Mouse (Mus musculus) hindbrain, postnatal 0 days (tissue): ENCODE results near the gene Kcnq5. TPM values are rescaled to one million over a fixed set of nuclear protein-coding genes. Genes with fewer than 3 reads are reported as not detected.

ENCODE experiments used
- ATAC-seq: fragments of 200-750 bp; cut with Nextera tagmentation; 2 replicates; pipeline ENCODE4 v1.8.0; 2017; ENCODE audit warnings: mild to moderate bottlenecking, moderate TSS enrichment, moderate library complexity
- DNase-seq: peaks from one replicate; pipeline ENCODE4 v3.0.0-alpha.2; 2015; ENCODE audit warnings: low spot score
- H3K27ac ChIP-seq: fragments of 300-500 bp; sonication (generic); 2 replicates; pipeline ENCODE4 v1.5.1; 2014; ENCODE audit warnings: mild to moderate bottlenecking
- H3K27me3 ChIP-seq: fragments of 300-500 bp; sonication (generic); 2 replicates; pipeline ENCODE4 v1.6.1; 2014; ENCODE audit warnings: low read length, mixed read lengths; ENCODE audit not compliant: insufficient read depth
- H3K36me3 ChIP-seq: fragments of 300-500 bp; sonication (generic); 2 replicates; pipeline ENCODE4 v1.6.1; 2014; ENCODE audit warnings: low read length, mixed read lengths; ENCODE audit not compliant: insufficient read depth
- H3K4me1 ChIP-seq: fragments of 300-500 bp; sonication (generic); 2 replicates; pipeline ENCODE4 v1.6.1; 2014; ENCODE audit warnings: antibody characterized with exemption, low read length, mixed read lengths; ENCODE audit not compliant: insufficient read depth
- H3K4me2 ChIP-seq: fragments of 300-500 bp; sonication (generic); 2 replicates; pipeline ENCODE4 v1.6.1; 2014; ENCODE audit warnings: low read depth, mild to moderate bottlenecking, low read length, moderate library complexity, mixed read lengths
- H3K4me3 ChIP-seq: fragments of 300-500 bp; sonication (generic); 2 replicates; pipeline ENCODE4 v1.5.1; 2014; ENCODE audit warnings: low read length
- H3K9ac ChIP-seq: fragments of 300-500 bp; sonication (generic); replicated peaks from 2 replicates; pipeline ENCODE4 v1.6.1; 2014; ENCODE audit warnings: mild to moderate bottlenecking, low read length, moderate library complexity, mixed read lengths
- H3K9me3 ChIP-seq: fragments of 300-500 bp; sonication (generic); 2 replicates; pipeline ENCODE4 v1.6.1; 2016; ENCODE audit warnings: low read length, mixed read lengths
- CTCF ChIP-seq: IDR thresholded peaks from 2 replicates; pipeline ENCODE4 v1.5.1; 2016; ENCODE audit warnings: antibody characterized with exemption, control low read depth, low read depth
- WGBS: fragments of 180-500 bp; shearing (Covaris S2); extraction: QIAGEN DNeasy Blood & Tissue Kit; methylation state at CpG from one replicate; pipeline ENCODE4 v1.1.7; 2014; 5-methylcytosine and 5-hydroxymethylcytosine counted together
- polyA plus RNA-seq: library from polyadenylated mRNA; unstranded; fragments of >200 nt; fragmentation: Nextera tagmentation; extraction: Ambion mirVana; gene quantifications from 2 replicates; pipeline ENCODE4 v1.2.1, GENCODE M21; 2015
- total RNA-seq: library from RNA; depleted of rRNA; stranded (reverse); fragments of >200 nt; gene quantifications from 2 replicates; pipeline ENCODE4 v1.2.3, GENCODE M21; 2014

Kcnq5 gene
- total and polyA plus RNA-seq, 2 experiments from 2014 or later: 3.4 to 14.4 TPM

DNA sequence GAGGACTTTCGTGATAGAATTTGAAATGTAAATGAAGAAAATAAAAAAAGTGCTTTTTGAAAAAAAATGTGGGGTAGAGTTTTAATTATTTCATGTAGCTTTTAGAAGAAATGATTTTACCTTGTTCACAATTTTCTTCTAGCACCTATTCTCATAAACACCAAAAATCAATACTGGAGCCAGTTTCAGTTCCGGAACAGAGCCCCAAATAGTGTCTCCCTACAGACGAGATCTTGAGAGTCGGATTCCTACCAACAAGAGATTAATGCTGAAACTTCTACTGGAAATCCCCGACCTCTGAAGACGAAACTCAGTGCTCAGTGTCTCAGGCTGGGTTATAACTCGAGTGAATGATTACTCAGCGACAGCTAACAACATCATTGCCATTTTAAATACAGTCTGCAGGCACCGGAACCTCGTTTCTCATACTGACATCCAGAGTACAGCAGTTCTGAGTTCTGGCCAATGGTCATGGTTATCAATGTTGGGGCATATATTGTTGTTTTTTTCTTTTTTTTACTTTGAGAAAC, 441.6 kb downstream of the Kcnq5 start:
- Histone ChIP-seq H3K36me3 (no peaks in the 10 kb centered on the region), H3K27me3 (no peaks in the 10 kb centered on the region), H3K4me3 (no peak overlapping the region), H3K27ac (no peak overlapping the region), H3K9me3 (no peaks in the 10 kb centered on the region), H3K9ac (no peak overlapping the region), H3K4me1 (no peaks in the 10 kb centered on the region), H3K4me2 (no peak overlapping the region)
- no peak for DNase-seq
- no peak for TF ChIP-seq CTCF
- ATAC-seq: no peak
- 90% methylated on average over 10 of the region's 10 CpGs for WGBS

GRCm38 (mm10) chr1:21506665-21507064, 455.1 kb downstream of the Kcnq5 start:
- Histone ChIP-seq H3K4me2 (no peak overlapping the region), H3K4me1 (no peaks in the 10 kb centered on the region), H3K36me3 (no peaks in the 10 kb centered on the region), H3K4me3 (no peak overlapping the region), H3K9ac (no peak overlapping the region), H3K9me3 (no peaks in the 10 kb centered on the region), H3K27ac (no peak overlapping the region), H3K27me3 (no peaks in the 10 kb centered on the region)
- 82% methylated on average over 7 of the region's 7 CpGs for WGBS
- no peak for TF ChIP-seq CTCF
- DNase-seq (no peak), ATAC-seq (no peak)

DNA sequence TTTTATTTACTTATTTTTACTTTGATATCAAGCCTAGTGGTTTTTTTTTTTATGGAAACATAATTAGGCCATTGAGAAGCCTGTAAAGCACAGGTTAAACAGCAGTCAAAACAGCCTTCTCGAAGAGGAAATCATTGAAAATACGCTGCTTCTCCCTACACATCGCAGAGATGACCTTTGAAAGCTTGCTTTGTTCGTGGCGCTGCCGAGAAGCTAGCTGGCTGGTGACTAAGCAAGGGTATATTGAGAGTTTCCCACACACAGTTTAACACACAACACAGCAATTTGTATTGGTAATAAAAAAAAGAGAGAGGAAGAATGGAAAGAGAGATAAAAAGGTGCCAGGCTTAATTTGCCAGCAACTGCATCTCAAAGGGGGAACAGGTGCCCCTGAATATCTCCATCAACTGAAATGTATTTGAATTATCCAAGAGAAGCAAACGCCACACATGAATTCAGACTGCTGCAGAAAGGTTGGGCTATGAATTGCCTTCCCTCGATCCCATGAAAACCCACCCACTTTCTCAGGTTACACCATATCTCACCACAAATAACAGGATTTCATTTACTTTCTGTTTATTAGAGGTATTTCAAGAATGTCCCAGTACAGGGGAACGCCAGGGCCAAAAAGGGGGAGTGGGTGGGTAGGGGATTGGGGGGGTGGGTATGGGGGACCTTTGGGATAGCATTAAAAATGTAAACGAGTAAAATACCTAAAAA, 461.8 kb downstream of the Kcnq5 start:
- H3K27ac ChIP-seq: no peak overlapping the region
- no peaks in the 10 kb centered on the region for H3K36me3 ChIP-seq
- no peaks in the 10 kb centered on the region for H3K4me1 ChIP-seq
- WGBS: 51% methylated on average over 10 of the region's 10 CpGs
- ATAC-seq (no peak), DNase-seq (no peak)
- no peaks in the 10 kb centered on the region for H3K27me3 ChIP-seq
- TF ChIP-seq CTCF: no peak
- H3K9ac ChIP-seq: no peak overlapping the region
- no peaks in the 10 kb centered on the region for H3K9me3 ChIP-seq
- H3K4me2 ChIP-seq: no peak overlapping the region
- H3K4me3 ChIP-seq: no peak overlapping the region

- no peak for ATAC-seq
- Histone ChIP-seq H3K9me3 (no peaks in the 10 kb centered on the region), H3K27me3 (no peaks in the 10 kb centered on the region), H3K27ac (no peak overlapping the region), H3K4me2 (no peak overlapping the region), H3K4me3 (no peak overlapping the region), H3K4me1 (no peaks in the 10 kb centered on the region), H3K9ac (no peak overlapping the region), H3K36me3 (no peaks in the 10 kb centered on the region)
- 90% methylated on average over 3 of the region's 3 CpGs for WGBS
- TF ChIP-seq CTCF: no peak
- no peak for DNase-seq
These were observed 465.4 kb downstream of the Kcnq5 start for GRCm38 (mm10) chr1:21496307-21496706.

GRCm38 (mm10) chr1:21488645-21489044, 473.1 kb downstream of the Kcnq5 start:
- Histone ChIP-seq H3K27ac (no peak overlapping the region), H3K4me3 (no peak overlapping the region), H3K9me3 (no peaks in the 10 kb centered on the region), H3K9ac (no peak overlapping the region), H3K4me2 (no peak overlapping the region), H3K4me1 (no peaks in the 10 kb centered on the region), H3K27me3 (no peaks in the 10 kb centered on the region), H3K36me3 (no peaks in the 10 kb centered on the region)
- TF ChIP-seq CTCF: no peak
- ATAC-seq (no peak), DNase-seq (no peak)
- WGBS: 92% methylated on average over 3 of the region's 3 CpGs

DNA sequence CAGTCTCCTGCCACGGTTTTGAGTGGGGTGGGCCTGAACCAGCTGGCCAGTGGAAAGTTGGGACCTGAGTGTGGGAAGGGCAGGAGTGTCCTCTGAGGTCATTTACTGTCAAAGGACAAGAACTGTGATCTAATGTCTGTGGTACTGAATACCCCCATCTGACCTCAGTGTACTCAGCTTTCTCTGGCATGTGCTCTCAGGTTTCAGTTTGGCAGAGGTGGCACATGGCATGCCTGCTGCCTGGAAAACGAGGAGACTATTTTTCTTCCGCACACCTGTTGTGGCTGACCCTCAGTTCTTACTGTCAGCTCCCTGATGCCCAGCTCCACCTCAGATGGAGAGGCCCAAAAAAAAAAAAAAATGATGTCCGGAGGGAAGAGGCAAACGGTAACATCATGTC, 475.5 kb downstream of the Kcnq5 start:
- no peaks in the 10 kb centered on the region for H3K4me1 ChIP-seq
- H3K4me3 ChIP-seq: no peak overlapping the region
- TF ChIP-seq CTCF: no peak
- no peak overlapping the region for H3K4me2 ChIP-seq
- no peaks in the 10 kb centered on the region for H3K36me3 ChIP-seq
- H3K27me3 ChIP-seq: no peaks in the 10 kb centered on the region
- H3K9ac ChIP-seq: no peak overlapping the region
- WGBS: 65% methylated on average over 5 of the region's 5 CpGs
- H3K9me3 ChIP-seq: no peaks in the 10 kb centered on the region
- ATAC-seq: no peak
- no peak overlapping the region for H3K27ac ChIP-seq
- DNase-seq: no peak

DNA sequence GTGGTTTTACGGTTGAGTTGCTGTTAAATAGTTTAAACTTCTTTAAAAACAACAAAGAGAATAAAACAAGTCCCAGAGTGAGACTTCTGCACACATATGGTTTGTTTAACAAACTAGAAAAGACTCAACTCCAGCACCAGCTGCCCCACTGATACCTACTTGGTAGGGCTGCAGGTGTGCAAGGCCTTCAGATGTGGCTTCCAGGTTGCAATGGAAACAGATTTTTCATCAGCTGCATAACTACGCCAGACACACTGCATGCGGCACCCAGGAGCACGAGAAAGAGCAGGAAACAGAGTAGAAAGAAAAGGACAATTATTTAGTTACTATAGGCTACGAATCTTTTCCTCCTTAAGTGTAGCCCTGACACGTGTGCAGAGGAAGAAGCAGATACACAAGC, 492.4 kb downstream of the Kcnq5 start:
- no peaks in the 10 kb centered on the region for H3K4me1 ChIP-seq
- no peaks in the 10 kb centered on the region for H3K36me3 ChIP-seq
- DNase-seq: no peak
- H3K9ac ChIP-seq: no peak overlapping the region
- TF ChIP-seq CTCF: no peak
- H3K4me3 ChIP-seq: no peak overlapping the region
- H3K9me3 ChIP-seq: no peaks in the 10 kb centered on the region
- H3K4me2 ChIP-seq: no peak overlapping the region
- H3K27ac ChIP-seq: no peak overlapping the region
- 84% methylated on average over 6 of the region's 6 CpGs for WGBS
- ATAC-seq: no peak
- no peaks in the 10 kb centered on the region for H3K27me3 ChIP-seq
